Comparison of ENCODE assay signal across 33 mouse cellular contexts in the genomic region with DNA sequence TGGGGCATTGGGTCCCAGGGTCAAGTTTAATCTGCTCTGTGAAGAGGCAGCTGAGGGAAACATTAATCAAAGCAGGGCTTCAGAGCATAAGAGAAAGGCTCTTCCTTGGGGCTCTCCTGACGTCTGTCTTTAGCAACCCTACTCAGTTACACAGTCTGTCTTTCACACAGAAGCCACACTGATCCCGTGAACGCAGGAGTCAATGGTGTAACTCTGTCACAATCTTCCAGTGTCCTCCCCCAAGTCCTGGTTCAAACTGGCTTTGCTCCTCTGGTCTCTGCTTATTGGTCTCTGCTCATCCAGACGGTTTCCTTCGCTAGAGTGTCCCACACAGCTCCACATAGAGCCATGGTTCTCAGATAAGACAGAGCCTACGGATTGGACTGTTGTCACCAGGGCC. TPM values are rescaled to one million over a fixed set of nuclear protein-coding genes. Genes with fewer than 3 reads are reported as not detected.
A peak's percentile ranks its signal among the peaks of the same experiment; 100 is the strongest.
DNase-seq lines count a peak whose midpoint lies in the region; ATAC-seq and TF ChIP-seq lines count a peak whose summit lies in the region.
"Had no signal": no experiment of that assay in that cellular context is flagged by ENCODE, and none has a peak within 500 bp of the region (broad histone marks: within the 10 kb centered on the region; RNA-seq: fewer than 3 reads in every experiment).

No protein-coding gene starts in this region.

- 31% methylated on average over 6 of the region's 6 CpGs for WGBS in liver, embryonic 12.5 days (ENCODE audit: insufficient replicate concordance)
- WGBS in liver, embryonic 13.5 days (ENCODE audit: insufficient replicate concordance) = 33% methylated on average over 6 of the region's 6 CpGs
- 74% methylated on average over 6 of the region's 6 CpGs for WGBS in forebrain, embryonic 11.5 days

- H3K27ac ChIP-seq in liver, embryonic 12.5 days = no peak overlapping the region
- no peak overlapping the region for H3K27ac ChIP-seq in ES-E14 (ENCODE audit: insufficient read depth, low read depth, low read length, poor library complexity, severe bottlenecking)
- no peak overlapping the region for H3K27ac ChIP-seq in liver, embryonic 13.5 days
- no peak overlapping the region for H3K27ac ChIP-seq in forebrain, embryonic 11.5 days (ENCODE audit: low read depth, low read length)
- H3K27ac ChIP-seq: forebrain, embryonic 15.5 days; gastrocnemius, adult 2 months; heart, embryonic 13.5 days; layer of hippocampus, adult 2 months; limb, embryonic 13.5 days; lung, embryonic 15.5 days had no signal

- H3K4me2 ChIP-seq in liver, embryonic 12.5 days = no peak overlapping the region
- no peak overlapping the region for H3K4me2 ChIP-seq in liver, embryonic 13.5 days
- H3K4me2 ChIP-seq in forebrain, embryonic 11.5 days (ENCODE audit: low read depth, low read length, severe bottlenecking) = no peak overlapping the region
- H3K4me2 ChIP-seq: forebrain, embryonic 15.5 days; heart, embryonic 13.5 days; hindbrain, embryonic 15.5 days; limb, embryonic 13.5 days; lung, embryonic 15.5 days; midbrain, embryonic 11.5 days had no signal

- H3K36me3 ChIP-seq in liver, embryonic 12.5 days = no peaks in the 10 kb centered on the region
- no peaks in the 10 kb centered on the region for H3K36me3 ChIP-seq in ES-E14 (ENCODE audit: control insufficient read depth, insufficient read depth, low read length, poor library complexity, severe bottlenecking)
- no peaks in the 10 kb centered on the region for H3K36me3 ChIP-seq in liver, embryonic 13.5 days
- H3K36me3 ChIP-seq in forebrain, embryonic 11.5 days (ENCODE audit: control insufficient read depth, insufficient read depth, low read length) = no peaks in the 10 kb centered on the region; the same call in 1 of the 2 replicates
- H3K36me3 ChIP-seq: forebrain, embryonic 15.5 days; heart, embryonic 13.5 days; hindbrain, embryonic 15.5 days; limb, embryonic 13.5 days; lung, embryonic 15.5 days had no signal

- peak; percentile 53; the same call in 1 of the 2 replicates for ATAC-seq in liver, embryonic 12.5 days
- ATAC-seq in liver, embryonic 13.5 days (ENCODE audit: low read depth) = peak; percentile 29; the same call in 1 of the 2 replicates
- ATAC-seq in forebrain, embryonic 11.5 days (replicated peaks; ENCODE audit: low FRiP score) = no peak
- ATAC-seq: activated CD4-positive, CD25-positive, alpha-beta regulatory T cell, adult 4 months; forebrain, embryonic 15.5 days; inflammation-experienced regulatory T-cells, adult 6 months had no signal

- H3K4me1 ChIP-seq in liver, embryonic 12.5 days = no peaks in the 10 kb centered on the region
- peaks cover 0 to 2% of the 10 kb centered on the region in 2 experiments; a peak in 1 of 4 replicates for H3K4me1 ChIP-seq in ES-E14 (ENCODE audit: control insufficient read depth in 2 of 2, insufficient read depth in 2 of 2, low read length in 2 of 2, poor library complexity in 1 of 2)
- H3K4me1 ChIP-seq in liver, embryonic 13.5 days (replicated peaks) = no peaks in the 10 kb centered on the region
- no peaks in the 10 kb centered on the region for H3K4me1 ChIP-seq in forebrain, embryonic 11.5 days (replicated peaks; ENCODE audit: control insufficient read depth, insufficient read depth, low read length)
- H3K4me1 ChIP-seq: forebrain, embryonic 15.5 days; heart, embryonic 13.5 days; hindbrain, embryonic 15.5 days; limb, embryonic 13.5 days; lung, embryonic 15.5 days had no signal

- no peak for DNase-seq in liver
- DNase-seq in ES-E14 (ENCODE audit: low read depth, low spot score) = no peak
- no peak for DNase-seq in liver, embryonic 13.5 days
- peak; percentile 26 for DNase-seq in yolk sac, embryonic 10.5 days (ENCODE audit: low spot score)
- DNase-seq in testis, postnatal 14 days (ENCODE audit: low spot score) = no peak
- no peak for DNase-seq in forebrain, embryonic 11.5 days (ENCODE audit: low spot score)
- DNase-seq: adrenal gland, adult 2 months; adrenal gland, postnatal 36 days; cerebellum, adult 8-10 months; cerebellum, postnatal 25 days; gastrocnemius, adult 2 months; gastrocnemius, postnatal 36 days; kidney, adult 8-10 months; kidney, postnatal 36 days; spleen, adult 18-20 months; thymus, adult 18-20 months; thymus, postnatal 36 days had no signal

- H3K27me3 ChIP-seq in liver, embryonic 12.5 days (replicated peaks) = no peaks in the 10 kb centered on the region
- no peaks in the 10 kb centered on the region for H3K27me3 ChIP-seq in liver, embryonic 13.5 days
- no peaks in the 10 kb centered on the region for H3K27me3 ChIP-seq in forebrain, embryonic 11.5 days (ENCODE audit: control insufficient read depth, insufficient read depth, low read length)
- H3K27me3 ChIP-seq: forebrain, embryonic 15.5 days; hindbrain, embryonic 15.5 days; limb, embryonic 13.5 days; lung, embryonic 15.5 days had no signal

- no peak overlapping the region for H3K9ac ChIP-seq in liver, embryonic 12.5 days
- peak overlapping the region; percentile 17; the same call in 1 of the 2 replicates for H3K9ac ChIP-seq in ES-E14 (ENCODE audit: insufficient read depth, low read depth, low read length, poor library complexity, severe bottlenecking)
- no peak overlapping the region for H3K9ac ChIP-seq in liver, embryonic 13.5 days
- no peak overlapping the region for H3K9ac ChIP-seq in forebrain, embryonic 11.5 days (ENCODE audit: low read length)
- H3K9ac ChIP-seq: forebrain, embryonic 15.5 days; heart, embryonic 13.5 days; hindbrain, embryonic 15.5 days; limb, embryonic 13.5 days; lung, embryonic 15.5 days had no signal

- no peak overlapping the region for H3K4me3 ChIP-seq in liver, embryonic 12.5 days
- no peak overlapping the region for H3K4me3 ChIP-seq in ES-E14 (ENCODE audit: insufficient read depth in 1 of 2, low read depth in 1 of 2, low read length in 2 of 2, poor library complexity in 1 of 2, severe bottlenecking in 1 of 2)
- H3K4me3 ChIP-seq in liver, embryonic 13.5 days (replicated peaks) = no peak overlapping the region
- H3K4me3 ChIP-seq in forebrain, embryonic 11.5 days (ENCODE audit: low read depth, low read length) = no peak overlapping the region
- H3K4me3 ChIP-seq: forebrain, embryonic 15.5 days; gastrocnemius, adult 2 months; heart, embryonic 13.5 days; hindbrain, embryonic 15.5 days; layer of hippocampus, adult 2 months; limb, embryonic 13.5 days; lung, embryonic 15.5 days had no signal

- H3K9me3 ChIP-seq in liver, embryonic 12.5 days (replicated peaks) = no peaks in the 10 kb centered on the region
- no peaks in the 10 kb centered on the region for H3K9me3 ChIP-seq in ES-E14 (ENCODE audit: control insufficient read depth, insufficient read depth, low read depth, low read length)
- H3K9me3 ChIP-seq in liver, embryonic 13.5 days (replicated peaks) = no peaks in the 10 kb centered on the region
- H3K9me3 ChIP-seq in forebrain, embryonic 11.5 days (ENCODE audit: control insufficient read depth, low read length) = no peaks in the 10 kb centered on the region
- H3K9me3 ChIP-seq: forebrain, embryonic 15.5 days; heart, embryonic 13.5 days; hindbrain, embryonic 15.5 days; limb, embryonic 13.5 days; lung, embryonic 15.5 days had no signal

- in situ Hi-C loops in ES-E14 (cut with MboI; ENCODE audit: low sequenced_read_pairs in 2 of 2, unreplicated experiment in 2 of 2) = no loop called here

TF ChIP-seq in ES-E14, 5 proteins besides CTCF, POLR2A, EP300 and RAD21:
- TF ChIP-seq HCFC1 (IDR thresholded peaks at IDR 0.05; ENCODE audit: borderline replicate concordance, insufficient read depth, low read length) (no peak), ZNF384 (IDR thresholded peaks at IDR 0.05; ENCODE audit: low read depth, low read length) (no peak), CHD2 (IDR thresholded peaks at IDR 0.05; ENCODE audit: low read depth, low read length) (no peak), MAFK (IDR thresholded peaks at IDR 0.05; ENCODE audit: insufficient read depth, low read depth, low read length) (no peak)

RNA-seq across cellular contexts. Expression of a gene that starts 50.2 kb away (rescaled TPM):
- polyA plus RNA-seq in liver, embryonic 12.5 days (2016; fragmentation: Nextera tagmentation; extraction: Ambion mirVana) = 1.6 and 2.0 TPM in 2 replicates
- 7.7 and 12.5 TPM in 2 replicates for total RNA-seq in ES-E14 (2012; rRNA removed)
- 1.2 and 1.5 TPM in 2 replicates for polyA plus RNA-seq in liver, embryonic 13.5 days (2015; fragmentation: Nextera tagmentation; extraction: Ambion mirVana)
- polyA plus RNA-seq in forebrain, embryonic 11.5 days (2014; fragmentation: Nextera tagmentation; extraction: Ambion mirVana) = 2.4 and 3.1 TPM in 2 replicates

RNA-seq across cellular contexts. Expression of a gene that starts 52.9 kb away (rescaled TPM):
- polyA plus RNA-seq in liver, embryonic 12.5 days (2016; fragmentation: Nextera tagmentation; extraction: Ambion mirVana) = 61.6 and 68.2 TPM in 2 replicates
- total RNA-seq in ES-E14 (2012; rRNA removed) = 43.8 and 56.5 TPM in 2 replicates
- polyA plus RNA-seq in liver, embryonic 13.5 days (2015; fragmentation: Nextera tagmentation; extraction: Ambion mirVana) = 49.0 and 61.6 TPM in 2 replicates
- polyA plus RNA-seq in forebrain, embryonic 11.5 days (2014; fragmentation: Nextera tagmentation; extraction: Ambion mirVana) = 15.2 and 20.6 TPM in 2 replicates

RNA-seq across cellular contexts. Expression of a gene that starts 56.0 kb away (rescaled TPM):
- polyA plus RNA-seq in liver, embryonic 12.5 days (2016; fragmentation: Nextera tagmentation; extraction: Ambion mirVana) = 4.9 and 5.3 TPM in 2 replicates
- 4.7 and 7.1 TPM in 2 replicates for total RNA-seq in ES-E14 (2012; rRNA removed)
- polyA plus RNA-seq in liver, embryonic 13.5 days (2015; fragmentation: Nextera tagmentation; extraction: Ambion mirVana) = 4.5 and 4.8 TPM in 2 replicates
- 0.15 and 0.20 TPM in 2 replicates for polyA plus RNA-seq in forebrain, embryonic 11.5 days (2014; fragmentation: Nextera tagmentation; extraction: Ambion mirVana)
- total RNA-seq: gastrocnemius, postnatal 36 days; heart, adult 8-10 months; heart, postnatal 10 days; hematopoietic stem cell, adult 5-6 weeks; megakaryocyte, adult 5-6 weeks; neutrophil, adult 5-6 weeks had no signal
- polyA plus RNA-seq: activated CD4-positive, CD25-positive, alpha-beta regulatory T cell, adult 4 months; C2C12; inflammation-experienced regulatory T-cells, adult 6 months had no signal

RNA-seq across cellular contexts. Expression of a gene that starts 59.4 kb away (rescaled TPM):
- 48.0 and 52.5 TPM in 2 replicates for polyA plus RNA-seq in liver, embryonic 12.5 days (2016; fragmentation: Nextera tagmentation; extraction: Ambion mirVana)
- 173 and 219 TPM in 2 replicates for total RNA-seq in ES-E14 (2012; rRNA removed)
- polyA plus RNA-seq in liver, embryonic 13.5 days (2015; fragmentation: Nextera tagmentation; extraction: Ambion mirVana) = 30.8 and 34.2 TPM in 2 replicates
- 20.2 TPM in 2 replicates for polyA plus RNA-seq in forebrain, embryonic 11.5 days (2014; fragmentation: Nextera tagmentation; extraction: Ambion mirVana)
